Mouse (Mus musculus) hindbrain, embryonic 11.5 days (tissue): Measurements from ENCODE around the gene Adra1b. TPM values are rescaled to one million over a fixed set of nuclear protein-coding genes. Genes with fewer than 3 reads are reported as not detected.

Experiments used
- ATAC-seq: fragments of 200-750 bp; cut with Nextera tagmentation; 2 replicates; pipeline ENCODE4 v1.8.0; 2017; ENCODE audit warnings: mild to moderate bottlenecking, moderate TSS enrichment, moderate library complexity; ENCODE audit not compliant: low FRiP score
- DNase-seq: peaks from one replicate; pipeline ENCODE4 v3.0.0-alpha.2; 2015; ENCODE audit warnings: low spot score
- H3K27ac ChIP-seq: fragments of 300-500 bp; sonication (generic); 2 replicates; pipeline ENCODE4 v1.5.1; 2014; ENCODE audit warnings: mild to moderate bottlenecking, low read depth, low read length
- H3K27me3 ChIP-seq: fragments of 300-500 bp; sonication (generic); 2 replicates; pipeline ENCODE4 v1.6.1; 2014; ENCODE audit warnings: mild to moderate bottlenecking, low read length, moderate library complexity, mixed read lengths; ENCODE audit not compliant: control insufficient read depth, insufficient read depth
- H3K36me3 ChIP-seq: fragments of 300-500 bp; sonication (generic); 2 replicates; pipeline ENCODE4 v1.6.1; 2014; ENCODE audit warnings: mild to moderate bottlenecking, low read length, moderate library complexity, mixed read lengths; ENCODE audit not compliant: control insufficient read depth, insufficient read depth
- H3K4me1 ChIP-seq: fragments of 300-500 bp; sonication (generic); replicated peaks from 2 replicates; pipeline ENCODE4 v1.6.1; 2014; ENCODE audit warnings: low read length, mixed read lengths; ENCODE audit not compliant: control insufficient read depth, insufficient read depth
- H3K4me2 ChIP-seq: fragments of 300-500 bp; sonication (generic); replicated peaks from 2 replicates; pipeline ENCODE4 v1.6.1; 2014; ENCODE audit warnings: mild to moderate bottlenecking, low read depth, low read length
- H3K4me3 ChIP-seq: fragments of 300-500 bp; sonication (generic); 2 replicates; pipeline ENCODE4 v1.5.1; 2014; ENCODE audit warnings: low read depth, low read length
- H3K9ac ChIP-seq: fragments of 300-500 bp; sonication (generic); 2 replicates; pipeline ENCODE4 v1.6.1; 2014; ENCODE audit warnings: low read depth, low read length
- H3K9me3 ChIP-seq: fragments of 300-500 bp; sonication (generic); 2 replicates; pipeline ENCODE4 v1.6.1; 2016; ENCODE audit warnings: low read length; ENCODE audit not compliant: control insufficient read depth
- WGBS: fragments of 180-500 bp; shearing (Covaris S2); extraction: QIAGEN DNeasy Blood & Tissue Kit; methylation state at CpG from one replicate; pipeline ENCODE4 v1.1.7; 2014; 5-methylcytosine and 5-hydroxymethylcytosine counted together
- polyA plus RNA-seq: library from polyadenylated mRNA; unstranded; fragments of >200 nt; fragmentation: Nextera tagmentation; extraction: Ambion mirVana; gene quantifications from 2 replicates; pipeline ENCODE4 v1.2.1, GENCODE M21; 2014

Adra1b gene
- polyA plus RNA-seq, result 0.40 and 0.49 TPM in 2 replicates

GRCm38 (mm10) chr11:43901051-43901654 is at the start of gene Adra1b:
TSS of gene Adra1b (minus strand) at chr11:43901210.
- no peak for ATAC-seq
- no peak within 1 kb of the TSS for H3K9ac ChIP-seq
- no peak within 1 kb of the TSS for H3K4me3 ChIP-seq
- DNase-seq, result no peak
- no peaks in the 10 kb centered on the region for H3K27me3 ChIP-seq
- no peaks in the 10 kb centered on the region for H3K36me3 ChIP-seq
- no peak within 1 kb of the TSS for H3K27ac ChIP-seq
- H3K4me1 ChIP-seq, result no peaks in the 10 kb centered on the region
- no peaks in the 10 kb centered on the region for H3K9me3 ChIP-seq
- H3K4me2 ChIP-seq, result no peak within 1 kb of the TSS
- WGBS, result 82% methylated on average over 6 of the region's 6 CpGs

GRCm38 (mm10) chr11:43950274-43950673 is 49.3 kb upstream of the Adra1b start:
- H3K4me1 ChIP-seq, result no peaks in the 10 kb centered on the region
- 76% methylated on average over 1 of the region's 1 CpGs for WGBS
- ATAC-seq (no peak), DNase-seq (no peak)
- no peak overlapping the region for H3K9ac ChIP-seq
- no peaks in the 10 kb centered on the region for H3K27me3 ChIP-seq
- no peaks in the 10 kb centered on the region for H3K9me3 ChIP-seq
- no peak overlapping the region for H3K4me2 ChIP-seq
- no peak overlapping the region for H3K4me3 ChIP-seq
- H3K27ac ChIP-seq, result no peak overlapping the region
- H3K36me3 ChIP-seq, result no peaks in the 10 kb centered on the region

GRCm38 (mm10) chr11:43943781-43944180 is 42.8 kb upstream of the Adra1b start:
- H3K4me3 ChIP-seq, result no peak overlapping the region
- H3K27ac ChIP-seq, result no peak overlapping the region
- no peaks in the 10 kb centered on the region for H3K36me3 ChIP-seq
- DNase-seq (no peak), ATAC-seq (no peak)
- no peaks in the 10 kb centered on the region for H3K4me1 ChIP-seq
- 77% methylated on average over 2 of the region's 2 CpGs for WGBS
- no peak overlapping the region for H3K9ac ChIP-seq
- no peaks in the 10 kb centered on the region for H3K27me3 ChIP-seq
- no peaks in the 10 kb centered on the region for H3K9me3 ChIP-seq
- H3K4me2 ChIP-seq, result no peak overlapping the region

- WGBS, result 70% methylated on average over 1 of the region's 1 CpGs
- no peaks in the 10 kb centered on the region for H3K27me3 ChIP-seq
- H3K27ac ChIP-seq, result no peak overlapping the region
- no peak overlapping the region for H3K9ac ChIP-seq
- no peaks in the 10 kb centered on the region for H3K4me1 ChIP-seq
- H3K9me3 ChIP-seq, result no peaks in the 10 kb centered on the region
- no peaks in the 10 kb centered on the region for H3K36me3 ChIP-seq
- no peak for DNase-seq
- ATAC-seq, result no peak
- no peak overlapping the region for H3K4me2 ChIP-seq
- H3K4me3 ChIP-seq, result no peak overlapping the region
Observed at GRCm38 (mm10) chr11:43943167-43943566, 42.2 kb upstream of the Adra1b start.

GRCm38 (mm10) chr11:43940501-43941202 is 39.6 kb upstream of the Adra1b start:
- Histone ChIP-seq H3K4me3 (no peak overlapping the region), H3K27ac (no peak overlapping the region), H3K9me3 (no peaks in the 10 kb centered on the region), H3K4me1 (no peaks in the 10 kb centered on the region), H3K4me2 (no peak overlapping the region), H3K36me3 (no peaks in the 10 kb centered on the region), H3K9ac (no peak overlapping the region), H3K27me3 (no peaks in the 10 kb centered on the region)
- WGBS, result 90% methylated on average over 6 of the region's 6 CpGs
- ATAC-seq, result no peak
- no peak for DNase-seq

- Histone ChIP-seq H3K4me2 (no peak overlapping the region), H3K36me3 (no peaks in the 10 kb centered on the region), H3K27me3 (no peaks in the 10 kb centered on the region), H3K4me3 (no peak overlapping the region), H3K9me3 (no peaks in the 10 kb centered on the region), H3K9ac (no peak overlapping the region), H3K27ac (no peak overlapping the region), H3K4me1 (no peaks in the 10 kb centered on the region)
- ATAC-seq, result no peak
- DNase-seq, result no peak
- 85% methylated on average over 2 of the region's 2 CpGs for WGBS
Observed at GRCm38 (mm10) chr11:43936023-43936422, 35.0 kb upstream of the Adra1b start.

- WGBS, result 87% methylated on average over 6 of the region's 6 CpGs
- Histone ChIP-seq H3K27ac (no peak overlapping the region), H3K4me3 (no peak overlapping the region), H3K27me3 (no peaks in the 10 kb centered on the region), H3K9me3 (no peaks in the 10 kb centered on the region), H3K9ac (no peak overlapping the region), H3K4me2 (no peak overlapping the region), H3K36me3 (no peaks in the 10 kb centered on the region), H3K4me1 (no peaks in the 10 kb centered on the region)
- DNase-seq, result no peak
- ATAC-seq, result no peak
Observed at GRCm38 (mm10) chr11:43933480-43933879, 32.5 kb upstream of the Adra1b start.

GRCm38 (mm10) chr11:43933000-43933399 is 32.0 kb upstream of the Adra1b start:
- Histone ChIP-seq H3K9me3 (no peaks in the 10 kb centered on the region), H3K4me2 (no peak overlapping the region), H3K4me1 (no peaks in the 10 kb centered on the region), H3K27me3 (no peaks in the 10 kb centered on the region), H3K4me3 (no peak overlapping the region), H3K27ac (no peak overlapping the region), H3K9ac (no peak overlapping the region), H3K36me3 (no peaks in the 10 kb centered on the region)
- WGBS, result 89% methylated on average over 4 of the region's 4 CpGs
- DNase-seq (no peak), ATAC-seq (no peak)

GRCm38 (mm10) chr11:43930191-43930590 is 29.2 kb upstream of the Adra1b start:
- H3K4me3 ChIP-seq, result no peak overlapping the region
- no peak for ATAC-seq
- H3K9ac ChIP-seq, result no peak overlapping the region
- no peak overlapping the region for H3K4me2 ChIP-seq
- no peaks in the 10 kb centered on the region for H3K27me3 ChIP-seq
- no peak overlapping the region for H3K27ac ChIP-seq
- WGBS, result 91% methylated on average over 2 of the region's 2 CpGs
- H3K4me1 ChIP-seq, result no peaks in the 10 kb centered on the region
- H3K36me3 ChIP-seq, result no peaks in the 10 kb centered on the region
- no peaks in the 10 kb centered on the region for H3K9me3 ChIP-seq
- DNase-seq, result no peak
